Mouse (Mus musculus): ENCODE results near the gene Adamts15.
A peak's percentile ranks its signal among the peaks of the same experiment; 100 is the strongest.

Adamts15 gene

GRCm38 (mm10) chr9:30886276-30886675, 36.0 kb downstream of the Adamts15 start:
- DNase-seq (ENCODE audit: inconsistent age in 2 of 2, low spot score in 1 of 2): no peak

GRCm38 (mm10) chr9:30880553-30880952, 41.7 kb downstream of the Adamts15 start:
- DNase-seq (ENCODE audit: inconsistent age in 2 of 2, low spot score in 1 of 2): no peak

- DNase-seq (ENCODE audit: inconsistent age in 2 of 2, low spot score in 1 of 2): no peak
These were observed 42.3 kb downstream of the Adamts15 start for GRCm38 (mm10) chr9:30879947-30880273.

- DNase-seq (ENCODE audit: inconsistent age in 2 of 2, low spot score in 1 of 2): no peak
These were observed 42.9 kb downstream of the Adamts15 start for GRCm38 (mm10) chr9:30879248-30879946.

DNA sequence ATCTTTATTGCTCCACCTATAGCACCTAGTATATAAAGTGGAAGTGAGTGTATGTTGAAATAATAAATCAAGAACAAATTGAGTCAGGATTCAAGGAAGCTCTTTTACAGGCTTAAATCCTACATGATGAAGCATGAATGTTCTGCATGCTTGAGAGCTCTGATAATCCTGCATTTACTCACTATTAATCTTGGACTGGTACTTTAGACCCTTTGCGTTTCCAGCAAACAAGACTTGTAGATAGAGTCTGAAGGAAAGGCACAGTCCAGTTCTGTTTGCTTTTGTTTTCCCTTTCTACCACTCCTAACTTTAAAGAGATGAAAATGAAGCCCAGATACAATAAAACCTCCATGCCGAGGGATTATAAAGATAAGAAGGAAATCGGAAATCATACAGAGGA, 45.7 kb downstream of the Adamts15 start:
- DNase-seq (ENCODE audit: inconsistent age in 2 of 2, low spot score in 1 of 2): no peak

DNA sequence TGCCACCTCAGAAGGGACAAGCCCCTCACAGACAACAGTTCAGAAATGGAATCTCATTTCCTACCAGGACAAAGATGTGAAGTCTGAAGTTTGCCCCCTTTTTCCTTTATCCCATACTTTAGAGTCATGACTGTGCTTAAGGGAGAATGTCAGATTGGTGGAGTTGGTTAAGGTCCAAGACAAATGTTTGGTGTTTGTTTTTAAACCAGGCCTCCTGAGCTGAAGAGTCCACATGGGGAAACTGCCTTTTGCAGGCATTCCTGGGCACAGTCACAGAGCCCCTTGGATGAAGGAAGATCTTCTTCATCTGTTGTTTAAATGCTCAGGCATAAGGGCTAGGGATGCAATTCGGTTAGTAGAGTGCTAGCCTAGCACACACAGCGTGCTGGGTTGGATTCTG, 66.4 kb downstream of the Adamts15 start:
- DNase-seq (ENCODE audit: inconsistent age in 2 of 2, low spot score in 1 of 2): no peak

DNA sequence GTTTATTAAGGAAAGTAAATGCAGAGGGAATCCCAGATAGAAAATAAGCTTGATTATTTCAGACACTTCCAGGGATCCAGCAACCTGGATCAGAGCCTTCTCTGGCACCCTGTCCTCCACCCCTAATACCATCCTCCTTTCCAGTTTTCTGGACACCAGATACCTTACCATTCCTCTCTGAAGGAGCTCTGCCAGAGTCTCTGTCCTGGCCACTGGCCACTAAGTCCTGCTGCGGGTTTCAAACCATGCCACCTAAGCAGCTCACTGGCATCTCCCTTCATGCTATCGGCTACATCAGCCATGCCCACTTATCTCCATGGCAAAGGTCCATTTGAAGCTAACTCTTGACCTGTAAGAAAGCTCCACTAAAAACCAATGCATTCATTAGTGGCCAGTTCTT, 70.4 kb downstream of the Adamts15 start:
- no peak for DNase-seq (ENCODE audit: inconsistent age in 2 of 2, low spot score in 1 of 2)

GRCm38 (mm10) chr9:30849951-30850350, 72.3 kb downstream of the Adamts15 start:
- peak in 1 of 2 experiments; percentile 41 for DNase-seq (ENCODE audit: inconsistent age in 2 of 2, low spot score in 1 of 2)

DNA sequence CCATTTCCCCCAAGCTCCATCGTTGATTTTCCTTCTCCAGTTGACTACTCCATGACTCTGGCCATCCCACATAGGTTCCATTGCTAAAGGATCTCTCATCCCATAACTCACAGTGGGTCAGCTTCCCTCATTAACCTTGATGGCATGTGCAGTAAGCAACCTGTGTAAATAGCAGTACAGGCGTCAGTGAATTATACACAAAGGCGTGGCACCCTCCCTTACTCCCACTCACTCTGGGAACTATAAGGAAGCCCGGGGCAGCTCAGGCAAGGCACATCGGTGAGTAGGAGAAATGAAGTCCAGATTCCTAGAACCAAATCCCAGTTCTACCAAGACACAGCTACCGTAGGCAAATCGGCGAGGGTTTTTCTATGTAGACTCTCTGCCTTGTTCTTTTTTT, 72.8 kb downstream of the Adamts15 start:
- DNase-seq (ENCODE audit: inconsistent age in 2 of 2, low spot score in 1 of 2): no peak

Data from adrenal gland, adult (tissue).